Mouse (Mus musculus) midbrain, embryonic 14.5 days (tissue): Measurements from ENCODE around the gene B3gnt3. TPM values are rescaled to one million over a fixed set of nuclear protein-coding genes. Genes with fewer than 3 reads are reported as not detected.

Experiments used
- ATAC-seq: fragments of 200-750 bp; cut with Nextera tagmentation; 2 replicates; pipeline ENCODE4 v1.8.0; 2017; ENCODE audit warnings: moderate number of reproducible peaks, moderate library complexity; ENCODE audit not compliant: low FRiP score, low TSS enrichment
- DNase-seq: peaks from one replicate; pipeline ENCODE4 v3.0.0-alpha.2; 2015
- H3K27ac ChIP-seq: fragments of 300-500 bp; sonication (generic); replicated peaks from 2 replicates; pipeline ENCODE4 v1.5.1; 2014; ENCODE audit warnings: mild to moderate bottlenecking, low read depth, low read length, moderate library complexity
- H3K27me3 ChIP-seq: fragments of 300-500 bp; sonication (generic); 2 replicates; pipeline ENCODE4 v1.6.1; 2014; ENCODE audit warnings: low read length, control low read depth, mixed read lengths; ENCODE audit not compliant: control insufficient read depth, insufficient read depth
- H3K36me3 ChIP-seq: fragments of 300-500 bp; sonication (generic); 2 replicates; pipeline ENCODE4 v1.6.1; 2014; ENCODE audit warnings: low read length, control low read depth; ENCODE audit not compliant: control insufficient read depth, insufficient read depth
- H3K4me1 ChIP-seq: fragments of 300-500 bp; sonication (generic); 2 replicates; pipeline ENCODE4 v1.6.1; 2014; ENCODE audit warnings: mild to moderate bottlenecking, antibody characterized with exemption, low read length, control low read depth; ENCODE audit not compliant: control insufficient read depth, insufficient read depth
- H3K4me2 ChIP-seq: fragments of 300-500 bp; sonication (generic); 2 replicates; pipeline ENCODE4 v1.6.1; 2014; ENCODE audit warnings: mild to moderate bottlenecking, low read length, moderate library complexity
- H3K4me3 ChIP-seq: fragments of 300-500 bp; sonication (generic); replicated peaks from 2 replicates; pipeline ENCODE4 v1.5.1; 2014; ENCODE audit warnings: low read depth, low read length
- H3K9ac ChIP-seq: fragments of 300-500 bp; sonication (generic); replicated peaks from 2 replicates; pipeline ENCODE4 v1.6.1; 2014; ENCODE audit warnings: mild to moderate bottlenecking, low read length, moderate library complexity
- H3K9me3 ChIP-seq: fragments of 300-500 bp; sonication (generic); 2 replicates; pipeline ENCODE4 v1.6.1; 2016; ENCODE audit warnings: low read length, control low read depth, mixed read lengths; ENCODE audit not compliant: control insufficient read depth
- WGBS: fragments of 180-500 bp; shearing (Covaris S2); extraction: QIAGEN DNeasy Blood & Tissue Kit; methylation state at CpG from one replicate; pipeline ENCODE4 v1.1.7; 2014; 5-methylcytosine and 5-hydroxymethylcytosine counted together
- polyA plus RNA-seq: library from polyadenylated mRNA; unstranded; fragments of >200 nt; fragmentation: Nextera tagmentation; extraction: Ambion mirVana; gene quantifications from 2 replicates; pipeline ENCODE4 v1.2.1, GENCODE M21; 2014

The B3gnt3 gene
- polyA plus RNA-seq, 1 experiment from 2014 or later: 0.20 TPM

DNA sequence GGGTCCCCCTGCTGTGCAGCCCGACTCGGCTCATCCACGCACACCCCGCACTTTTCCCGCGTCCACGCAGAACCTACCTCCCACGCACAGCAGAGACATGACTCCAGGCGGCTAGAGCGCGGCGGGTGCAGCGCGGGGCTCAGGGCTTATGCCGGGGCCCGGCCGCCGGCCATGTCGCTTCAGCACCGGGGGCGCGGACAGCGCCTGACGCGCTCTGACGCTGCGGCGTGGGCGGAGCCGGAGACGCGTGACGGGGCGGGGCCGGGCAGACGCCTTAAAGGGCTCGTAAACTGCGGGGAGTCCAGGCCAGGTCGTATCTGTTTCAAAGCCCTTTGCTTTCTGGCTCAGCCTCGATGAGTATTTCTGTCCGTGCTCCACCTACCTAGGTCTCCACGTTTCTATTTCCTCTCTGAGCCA lies 30.0 kb downstream of the B3gnt3 start, which contains the start of gene Unc13a:
TSS of gene Unc13a (minus strand) at position 209 of the 417 bp plus-strand sequence.
- DNase-seq (peak; percentile 97), ATAC-seq (peak; percentile 78)
- H3K4me1 ChIP-seq: peaks cover 36% of the 10 kb centered on the region
- peaks cover 13% of the 10 kb centered on the region; the same call in 1 of the 2 replicates for H3K27me3 ChIP-seq
- no peaks in the 10 kb centered on the region for H3K9me3 ChIP-seq
- peak within 1 kb of the TSS; percentile 86 for H3K4me3 ChIP-seq
- WGBS: under 1% methylated on average over 42 of the region's 42 CpGs
- no peaks in the 10 kb centered on the region for H3K36me3 ChIP-seq
- peak within 1 kb of the TSS; percentile 86 for H3K4me2 ChIP-seq
- H3K9ac ChIP-seq: peak within 1 kb of the TSS; percentile 81
- peak within 1 kb of the TSS; percentile 93 for H3K27ac ChIP-seq

DNA sequence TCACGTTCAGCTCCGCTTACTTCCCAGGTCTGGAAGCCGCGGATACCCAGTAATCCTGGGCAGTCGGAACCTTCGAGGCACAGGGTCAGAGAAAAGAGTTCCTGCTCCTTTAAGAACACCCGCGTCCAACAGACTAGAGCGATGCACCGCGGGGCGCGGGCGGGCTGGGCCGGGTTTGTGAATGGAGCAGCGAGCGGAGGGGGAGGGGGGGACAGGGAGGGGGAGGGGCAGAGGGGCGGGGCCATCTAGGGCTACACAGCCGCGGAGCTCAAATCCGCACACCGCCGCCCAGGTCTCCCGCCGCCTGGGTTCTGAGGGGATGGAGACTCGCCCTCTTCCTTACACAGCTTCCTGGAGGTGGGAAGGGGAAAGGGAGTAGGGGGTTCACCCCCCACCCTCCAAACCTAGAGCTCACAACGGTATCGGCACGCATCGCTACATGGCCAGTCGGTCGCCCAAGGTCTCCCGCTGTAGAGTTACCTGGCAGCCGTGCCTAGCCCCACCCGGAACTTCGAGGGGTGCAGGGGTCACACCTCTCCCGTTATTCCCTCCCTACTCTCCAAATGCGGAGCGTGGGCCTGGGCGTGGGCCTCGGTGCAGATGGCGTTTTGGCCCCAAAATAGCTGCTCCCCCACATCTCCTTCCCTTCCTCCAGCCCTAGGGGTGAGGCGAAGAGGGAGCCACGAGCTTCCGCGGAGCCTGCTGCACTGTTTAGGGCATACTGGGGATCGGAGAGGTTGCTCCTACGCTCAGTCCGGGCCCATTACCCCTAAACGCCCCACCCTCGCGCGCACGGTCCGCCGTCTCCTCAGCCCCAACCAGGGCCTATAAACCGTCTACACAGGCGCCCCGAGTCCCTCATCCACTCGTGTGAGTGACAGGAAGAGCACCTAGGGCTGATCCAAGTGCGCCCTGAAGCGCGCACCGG lies 30.7 kb downstream of the B3gnt3 start:
- Histone ChIP-seq H3K27ac (peak overlapping the region; percentile 93), H3K4me3 (peak overlapping the region; percentile 86), H3K4me2 (peak overlapping the region; percentile 86), H3K36me3 (no peaks in the 10 kb centered on the region), H3K4me1 (peaks cover 40% of the 10 kb centered on the region), H3K9ac (peak overlapping the region; percentile 81), H3K9me3 (no peaks in the 10 kb centered on the region), H3K27me3 (peaks cover 13% of the 10 kb centered on the region; the same call in 1 of the 2 replicates)
- under 1% methylated on average over 63 of the region's 64 CpGs for WGBS
- peak; percentile 70 for ATAC-seq
- DNase-seq: peak; percentile 94

DNA sequence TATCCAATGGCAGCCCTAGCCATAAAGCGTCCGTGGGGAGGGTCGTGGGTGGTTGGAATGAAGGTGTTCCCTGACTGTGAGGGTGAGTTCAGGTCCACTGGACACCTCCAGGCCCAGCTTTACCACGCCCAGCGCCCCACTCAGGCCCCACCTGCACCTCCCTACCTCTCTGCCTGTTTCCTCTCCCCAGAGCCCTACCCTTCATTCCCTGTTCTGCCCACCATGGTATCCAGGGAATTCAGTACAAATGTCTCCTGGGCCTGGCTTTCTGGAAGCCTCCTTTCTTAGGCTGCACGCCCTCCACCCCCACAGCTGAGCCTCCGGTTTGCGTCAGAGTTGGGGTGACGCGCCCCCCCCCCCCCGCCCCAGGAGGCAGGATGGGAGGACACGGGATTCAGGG lies 31.4 kb downstream of the B3gnt3 start:
- peaks cover 42% of the 10 kb centered on the region for H3K4me1 ChIP-seq

DNA sequence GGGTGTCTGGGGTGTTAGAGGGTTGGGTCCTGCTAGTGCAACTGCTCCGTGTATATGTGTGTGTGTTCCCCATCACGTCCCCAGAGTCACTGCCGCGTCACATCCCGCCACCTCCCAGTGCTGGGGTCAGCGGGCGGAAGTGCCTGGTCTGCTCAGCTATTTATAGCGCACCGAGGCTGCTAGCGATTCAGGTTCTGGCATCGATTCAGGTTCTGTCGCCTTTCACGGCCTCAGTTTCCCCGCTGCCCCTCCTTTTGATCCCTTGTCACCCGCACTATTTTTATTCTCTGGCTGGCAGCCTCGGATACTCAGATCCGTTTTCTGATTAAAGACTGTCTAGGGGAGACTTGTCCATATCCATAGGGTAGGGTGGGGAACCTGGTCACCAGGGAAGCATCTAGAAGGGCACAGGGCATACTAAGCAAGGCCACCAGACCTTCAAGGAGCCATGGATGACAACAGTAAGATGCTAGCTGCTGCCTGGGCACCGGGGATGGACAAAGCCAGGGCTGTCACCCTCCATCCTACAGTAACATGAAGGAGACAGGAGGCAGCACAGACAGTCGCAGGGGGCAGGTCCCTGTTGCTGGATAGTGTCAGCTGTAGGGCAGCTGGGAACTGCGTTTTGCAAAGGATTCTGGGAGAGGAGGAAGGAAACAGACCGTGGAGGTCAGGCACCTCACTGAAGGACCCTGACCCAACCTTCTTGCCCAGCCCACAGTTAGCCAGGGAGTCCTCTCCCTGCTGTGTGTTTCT lies 33.2 kb downstream of the B3gnt3 start:
- peak; percentile 49 for DNase-seq
- Histone ChIP-seq H3K4me3 (no peak overlapping the region), H3K4me2 (peak overlapping the region; percentile 43), H3K9ac (peak overlapping the region; percentile 55; the same call in 1 of the 2 replicates), H3K9me3 (no peaks in the 10 kb centered on the region), H3K27ac (0 out of 2 replicates have a peak overlapping the region, but pooled peaks have one; percentile 41), H3K36me3 (peaks cover 9% of the 10 kb centered on the region), H3K27me3 (peaks cover 4% of the 10 kb centered on the region; the same call in 1 of the 2 replicates), H3K4me1 (peaks cover 44% of the 10 kb centered on the region)
- ATAC-seq: no peak
- 5% methylated on average over 21 of the region's 21 CpGs for WGBS

More for the DNA sequence above, 31.4 kb downstream of the B3gnt3 start:
- H3K9ac ChIP-seq: peak overlapping the region; percentile 81
- WGBS: 11% methylated on average over 12 of the region's 12 CpGs
- ATAC-seq: peak; percentile 11; the same call in 1 of the 2 replicates
- peak overlapping the region; percentile 93 for H3K27ac ChIP-seq
- H3K27me3 ChIP-seq: peaks cover 6% of the 10 kb centered on the region; the same call in 1 of the 2 replicates
- H3K36me3 ChIP-seq: no peaks in the 10 kb centered on the region
- H3K9me3 ChIP-seq: no peaks in the 10 kb centered on the region
- H3K4me3 ChIP-seq: peak overlapping the region; percentile 86
- DNase-seq: no peak
- H3K4me2 ChIP-seq: peak overlapping the region; percentile 86

DNA sequence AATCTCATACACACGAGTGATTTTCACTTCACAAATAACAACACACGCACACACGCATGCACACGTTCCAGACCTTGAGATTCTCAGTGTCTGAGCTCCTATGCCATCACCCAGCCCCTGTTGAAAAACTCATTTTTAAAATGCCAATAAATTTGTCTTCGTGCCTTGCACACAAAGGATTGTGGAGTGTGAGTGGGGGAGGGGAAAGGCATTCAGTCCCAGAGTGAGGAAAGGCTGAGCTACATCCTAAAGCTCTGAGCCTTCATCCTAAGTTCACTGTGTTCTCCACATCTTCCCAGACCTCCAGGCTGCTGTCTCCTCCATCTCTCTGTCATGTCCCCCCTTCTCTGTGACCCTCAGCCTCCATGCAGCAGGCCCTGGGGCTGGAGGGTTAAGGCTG lies 34.3 kb downstream of the B3gnt3 start:
- ATAC-seq (no peak), DNase-seq (peak; percentile 68)
- Histone ChIP-seq H3K9me3 (no peaks in the 10 kb centered on the region), H3K27ac (peak overlapping the region; percentile 66), H3K36me3 (peaks cover 21% of the 10 kb centered on the region), H3K9ac (peak overlapping the region; percentile 55), H3K27me3 (peaks cover 4% of the 10 kb centered on the region; the same call in 1 of the 2 replicates), H3K4me3 (no peak overlapping the region), H3K4me2 (peak overlapping the region; percentile 43), H3K4me1 (peaks cover 44% of the 10 kb centered on the region)
- WGBS: 34% methylated on average over 5 of the region's 5 CpGs

DNA sequence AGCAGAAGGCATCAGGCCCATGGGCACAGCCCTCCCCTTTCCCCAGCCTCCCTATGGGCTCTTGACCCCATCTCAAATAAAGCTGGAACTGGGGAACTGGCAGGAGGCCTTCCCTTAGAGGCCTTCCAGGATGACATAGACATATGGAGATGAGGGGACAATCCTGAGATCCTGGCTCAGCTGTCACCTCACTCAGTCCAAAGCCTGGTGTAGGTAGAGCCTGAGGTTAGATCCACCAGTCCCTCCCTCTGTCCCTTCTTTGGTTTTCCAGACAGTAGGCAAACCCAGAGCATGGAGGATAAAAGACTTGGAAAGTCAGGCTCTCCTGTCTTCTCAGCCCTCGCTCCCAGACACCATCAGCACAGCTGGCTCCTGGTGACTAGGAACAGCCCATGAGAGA lies 34.7 kb downstream of the B3gnt3 start:
- Histone ChIP-seq H3K9ac (peak overlapping the region; percentile 55; the same call in 1 of the 2 replicates), H3K4me3 (no peak overlapping the region), H3K9me3 (no peaks in the 10 kb centered on the region), H3K27ac (peak overlapping the region; percentile 66), H3K36me3 (peaks cover 25% of the 10 kb centered on the region), H3K4me2 (peak overlapping the region; percentile 43), H3K27me3 (peaks cover 4% of the 10 kb centered on the region; the same call in 1 of the 2 replicates), H3K4me1 (peaks cover 41% of the 10 kb centered on the region)
- WGBS: 19% methylated on average over 1 of the region's 1 CpGs
- DNase-seq: no peak
- ATAC-seq: no peak

DNA sequence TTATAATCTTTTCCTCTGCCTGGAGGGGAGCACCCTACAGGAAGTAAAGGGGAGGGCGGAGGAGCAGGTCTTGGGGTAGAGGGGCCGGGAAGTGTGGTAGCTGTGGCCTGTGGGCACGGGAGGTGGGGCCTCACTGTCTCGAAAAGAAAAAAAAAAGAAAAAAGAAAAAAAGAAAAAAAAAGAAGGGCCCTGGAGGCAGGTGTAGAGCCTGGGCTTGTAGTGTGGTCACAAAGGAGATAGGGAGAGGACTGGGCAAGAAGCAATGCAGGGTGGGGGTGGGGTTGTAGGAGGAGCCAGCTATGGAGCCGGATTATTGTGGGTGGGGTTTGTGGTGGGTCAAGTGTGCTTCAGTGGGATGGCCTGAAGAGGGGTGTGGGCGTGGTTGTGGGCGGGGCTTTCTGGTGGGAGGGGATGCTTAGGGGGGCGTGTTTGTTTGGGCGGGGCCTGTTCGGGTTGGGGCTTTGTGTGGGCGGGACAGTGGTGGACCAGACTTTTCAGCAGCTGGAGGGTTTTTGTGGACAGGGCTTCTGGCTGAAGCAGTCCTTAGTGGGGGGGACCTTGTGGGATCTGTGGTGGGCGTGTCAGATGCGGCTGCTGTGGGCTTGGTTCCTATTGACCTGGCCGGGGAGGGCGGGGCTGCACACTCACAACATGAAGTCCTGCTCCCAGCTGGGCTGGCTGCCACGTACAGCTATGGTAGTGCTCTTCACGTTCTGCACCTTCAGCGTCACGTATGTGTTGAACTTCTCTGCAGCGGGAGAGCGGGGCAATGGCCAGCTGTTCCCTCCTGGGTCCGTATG lies 36.1 kb downstream of the B3gnt3 start:
- no peak overlapping the region for H3K9ac ChIP-seq
- peaks cover 31% of the 10 kb centered on the region for H3K36me3 ChIP-seq
- peaks cover 41% of the 10 kb centered on the region for H3K4me1 ChIP-seq
- H3K4me2 ChIP-seq: peak overlapping the region; percentile 23
- H3K4me3 ChIP-seq: no peak overlapping the region
- ATAC-seq (peak; percentile 10; the same call in 1 of the 2 replicates), DNase-seq (peak; percentile 71)
- peaks cover 4% of the 10 kb centered on the region; the same call in 1 of the 2 replicates for H3K27me3 ChIP-seq
- H3K9me3 ChIP-seq: no peaks in the 10 kb centered on the region
- H3K27ac ChIP-seq: no peak overlapping the region
- WGBS: 6% methylated on average over 22 of the region's 22 CpGs
